Mouse (Mus musculus): ENCODE results near the gene Bcor. TPM values are rescaled to one million over a fixed set of nuclear protein-coding genes. Genes with fewer than 3 reads are reported as not detected.
A peak's percentile ranks its signal among the peaks of the same experiment; 100 is the strongest.

The Bcor gene
- total and polyA plus RNA-seq, 3 experiments, result 44.6 to 88.7 (median 61.6) TPM

GRCm38 (mm10) chrX:12079059-12079308 lies 81.2 kb downstream of the Bcor start:
- Histone ChIP-seq H3K9me3 (replicated peaks; ENCODE audit: insufficient read depth, low read length) (no peaks in the 10 kb centered on the region), H3K27ac (ENCODE audit: control insufficient read depth, low read depth, low read length) (peak overlapping the region; percentile 69), H3K27me3 (ENCODE audit: control insufficient read depth in 1 of 2, insufficient read depth in 2 of 2, low read length in 2 of 2) (no peaks in the 10 kb centered on the region), H3K4me1 (ENCODE audit: control insufficient read depth in 1 of 2, insufficient read depth in 2 of 2, low read length in 2 of 2) (peaks cover 4 to 21% of the 10 kb centered on the region in 2 experiments; a peak in 3 of 4 replicates), H3K4me3 (ENCODE audit: control insufficient read depth in 1 of 2, insufficient read depth in 1 of 2, low read depth in 2 of 2, low read length in 2 of 2) (peak overlapping the region; percentile 81 to 92), H3K79me2 (ENCODE audit: control insufficient read depth, insufficient read depth, low read length, poor library complexity) (peaks cover 61% of the 10 kb centered on the region), H3K36me3 (ENCODE audit: control insufficient read depth in 1 of 2, insufficient read depth in 2 of 2, low read length in 2 of 2) (peaks cover 0 to 10% of the 10 kb centered on the region in 2 experiments; a peak in 2 of 4 replicates), H3K9ac (ENCODE audit: control insufficient read depth, low read depth, low read length, poor library complexity, severe bottlenecking) (peak overlapping the region; percentile 95)
- no peak for DNase-seq (ENCODE audit: low read depth, low spot score)
- TF ChIP-seq ETS1 (IDR thresholded peaks at IDR 0.05; ENCODE audit: low read depth, low read length) (no peak), USF1 (IDR thresholded peaks at IDR 0.05; ENCODE audit: low read depth, low read length) (0 out of 2 replicates have a peak, but pooled peaks have one; percentile 35), TCF12 (IDR thresholded peaks at IDR 0.05; ENCODE audit: low read depth, low read length) (no peak), GABPA (IDR thresholded peaks at IDR 0.05; ENCODE audit: low read depth, low read length) (no peak), RCOR1 (IDR thresholded peaks at IDR 0.05; ENCODE audit: low read depth, low read length) (no peak), KAT2A (conservative IDR thresholded peaks at IDR 0.05; ENCODE audit: low read depth, low read length) (no peak), TBP (IDR thresholded peaks at IDR 0.05; ENCODE audit: low read depth, low read length) (no peak), CHD2 (IDR thresholded peaks at IDR 0.05; ENCODE audit: low read length) (no peak)

DNA sequence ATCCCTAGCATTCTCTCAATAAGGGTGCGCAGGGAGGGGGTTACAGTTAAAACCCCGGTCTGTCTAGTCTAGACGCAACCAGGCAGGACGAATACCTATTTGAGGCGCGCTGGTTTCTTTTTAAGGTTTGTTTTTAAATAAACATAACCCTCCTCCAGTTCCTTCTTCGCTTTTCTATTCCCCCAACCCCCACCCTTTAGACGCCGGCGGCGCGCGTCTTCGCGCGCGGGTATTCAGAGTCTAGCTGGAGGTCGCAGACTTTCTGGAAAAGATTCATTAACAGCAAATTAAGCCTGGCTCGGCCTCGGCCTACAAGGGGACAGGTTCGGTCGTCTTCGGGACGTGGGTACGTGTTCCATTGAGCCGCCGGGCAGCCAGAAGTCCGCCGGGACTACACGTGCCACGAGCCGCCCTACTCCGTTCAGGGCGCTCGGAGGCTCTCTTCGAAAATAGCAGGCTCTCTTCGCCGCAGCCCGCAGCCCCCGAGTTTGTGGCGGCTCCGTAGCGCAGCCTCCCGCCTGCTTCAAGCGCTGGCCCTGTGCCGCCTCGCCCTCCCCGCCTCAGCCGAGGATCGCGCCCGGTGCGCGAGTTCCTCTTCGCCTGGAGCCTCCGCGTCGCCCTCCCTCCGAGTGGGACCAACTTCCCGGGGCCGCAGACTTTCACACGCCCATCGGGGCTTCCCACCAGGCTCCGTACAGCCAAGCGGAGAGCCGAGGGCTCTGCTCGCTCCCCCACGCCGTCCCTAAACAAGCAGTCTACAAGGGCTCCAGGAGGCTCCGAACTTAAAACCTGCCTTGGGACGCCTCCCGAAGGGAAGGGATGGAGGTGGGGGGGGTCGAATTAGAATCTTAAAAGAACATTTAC lies 81.7 kb downstream of the Bcor start:
- Histone ChIP-seq H3K9me3 (replicated peaks; ENCODE audit: insufficient read depth, low read length) (no peaks in the 10 kb centered on the region), H3K4me3 (ENCODE audit: control insufficient read depth in 1 of 2, insufficient read depth in 1 of 2, low read depth in 2 of 2, low read length in 2 of 2) (peak overlapping the region; percentile 81 to 92), H3K4me1 (ENCODE audit: control insufficient read depth in 1 of 2, insufficient read depth in 2 of 2, low read length in 2 of 2) (peaks cover 4 to 21% of the 10 kb centered on the region in 2 experiments; a peak in 3 of 4 replicates), H3K9ac (ENCODE audit: control insufficient read depth, low read depth, low read length, poor library complexity, severe bottlenecking) (peak overlapping the region; percentile 95), H3K27ac (ENCODE audit: control insufficient read depth, low read depth, low read length) (peak overlapping the region; percentile 59), H3K27me3 (ENCODE audit: control insufficient read depth in 1 of 2, insufficient read depth in 2 of 2, low read length in 2 of 2) (no peaks in the 10 kb centered on the region), H3K36me3 (ENCODE audit: control insufficient read depth in 1 of 2, insufficient read depth in 2 of 2, low read length in 2 of 2) (peaks cover 0 to 10% of the 10 kb centered on the region in 2 experiments; a peak in 2 of 4 replicates), H3K79me2 (ENCODE audit: control insufficient read depth, insufficient read depth, low read length, poor library complexity) (peaks cover 65% of the 10 kb centered on the region)
- DNase-seq (ENCODE audit: low read depth, low spot score), result peak; percentile 76
- TF ChIP-seq SIN3A (IDR thresholded peaks at IDR 0.05; ENCODE audit: low read length) (no peak; the same call in 1 of the 2 replicates), ZMIZ1 (IDR thresholded peaks at IDR 0.05; ENCODE audit: low read depth, low read length) (no peak), JUND (IDR thresholded peaks at IDR 0.05; ENCODE audit: low read depth, low read length) (no peak), USF1 (IDR thresholded peaks at IDR 0.05; ENCODE audit: low read depth, low read length) (no peak), ZNF384 (IDR thresholded peaks at IDR 0.05; ENCODE audit: low read depth, low read length) (no peak), POLR2AphosphoS5 (IDR thresholded peaks at IDR 0.05; ENCODE audit: borderline replicate concordance, low read depth, low read length) (no peak), CTCF (IDR thresholded peaks at IDR 0.05 in 2 of 3, conservative IDR thresholded peaks at IDR 0.05 in 1 of 3; ENCODE audit: control insufficient read depth in 1 of 3, insufficient read depth in 1 of 3, low read depth in 2 of 3, low read length in 3 of 3, poor library complexity in 1 of 3, severe bottlenecking in 1 of 3) (no peak), TAL1 (IDR thresholded peaks at IDR 0.05; ENCODE audit: low read length) (no peak), POLR2A (IDR thresholded peaks at IDR 0.05; ENCODE audit: control insufficient read depth in 1 of 2, insufficient read depth in 1 of 2, low read depth in 1 of 2, low read length in 2 of 2, poor library complexity in 1 of 2) (no peak), CHD2 (IDR thresholded peaks at IDR 0.05; ENCODE audit: low read length) (peak; percentile 14; the same call in 1 of the 2 replicates), TBP (IDR thresholded peaks at IDR 0.05; ENCODE audit: low read depth, low read length) (0 out of 2 replicates have a peak, but pooled peaks have one; percentile 30), MAZ (IDR thresholded peaks at IDR 0.05; ENCODE audit: low read depth, low read length) (no peak; the same call in 1 of the 2 replicates), NELFE (IDR thresholded peaks at IDR 0.05; ENCODE audit: low read depth, low read length) (no peak), EP300 (IDR thresholded peaks at IDR 0.05; ENCODE audit: low read depth in 1 of 2, low read length in 2 of 2) (0 out of 4 replicates have a peak, but pooled peaks of 1 of the 2 experiments have one; percentile 11), GATA1 (IDR thresholded peaks at IDR 0.05; ENCODE audit: low read depth, low read length) (no peak), RCOR1 (IDR thresholded peaks at IDR 0.05; ENCODE audit: low read depth, low read length) (no peak), MEF2A (IDR thresholded peaks at IDR 0.05; ENCODE audit: extremely low read depth, insufficient replicate concordance, low read depth, low read length, poor library complexity, severe bottlenecking) (no peak), ETS1 (IDR thresholded peaks at IDR 0.05; ENCODE audit: low read depth, low read length) (no peak), MAFK (IDR thresholded peaks at IDR 0.05; ENCODE audit: borderline replicate concordance, low read depth, low read length) (no peak), POLR2AphosphoS2 (IDR thresholded peaks at IDR 0.05; ENCODE audit: low read length) (no peak; the same call in 1 of the 2 replicates), MYC (IDR thresholded peaks at IDR 0.05; ENCODE audit: low read depth, low read length) (no peak), E2F4 (IDR thresholded peaks at IDR 0.05; ENCODE audit: borderline replicate concordance, low read depth, low read length) (peak; percentile 59; the same call in 1 of the 2 replicates), MXI1 (IDR thresholded peaks at IDR 0.05; ENCODE audit: low read depth, low read length) (peak; percentile 27; the same call in 1 of the 2 replicates), MYB (IDR thresholded peaks at IDR 0.05; ENCODE audit: low read depth, low read length) (no peak), ZKSCAN1 (IDR thresholded peaks at IDR 0.05; ENCODE audit: low read depth, low read length) (no peak), MAX (IDR thresholded peaks at IDR 0.05; ENCODE audit: low read length) (no peak; the same call in 1 of the 2 replicates), HCFC1 (IDR thresholded peaks at IDR 0.05; ENCODE audit: low read depth, low read length) (no peak)
